Mouse (Mus musculus): ENCODE results near the gene Mier2. TPM values are rescaled to one million over a fixed set of nuclear protein-coding genes. Genes with fewer than 3 reads are reported as not detected.

Mier2 gene
- polyA plus RNA-seq, 1 experiment from 2014 or later = 26.5 TPM

DNA sequence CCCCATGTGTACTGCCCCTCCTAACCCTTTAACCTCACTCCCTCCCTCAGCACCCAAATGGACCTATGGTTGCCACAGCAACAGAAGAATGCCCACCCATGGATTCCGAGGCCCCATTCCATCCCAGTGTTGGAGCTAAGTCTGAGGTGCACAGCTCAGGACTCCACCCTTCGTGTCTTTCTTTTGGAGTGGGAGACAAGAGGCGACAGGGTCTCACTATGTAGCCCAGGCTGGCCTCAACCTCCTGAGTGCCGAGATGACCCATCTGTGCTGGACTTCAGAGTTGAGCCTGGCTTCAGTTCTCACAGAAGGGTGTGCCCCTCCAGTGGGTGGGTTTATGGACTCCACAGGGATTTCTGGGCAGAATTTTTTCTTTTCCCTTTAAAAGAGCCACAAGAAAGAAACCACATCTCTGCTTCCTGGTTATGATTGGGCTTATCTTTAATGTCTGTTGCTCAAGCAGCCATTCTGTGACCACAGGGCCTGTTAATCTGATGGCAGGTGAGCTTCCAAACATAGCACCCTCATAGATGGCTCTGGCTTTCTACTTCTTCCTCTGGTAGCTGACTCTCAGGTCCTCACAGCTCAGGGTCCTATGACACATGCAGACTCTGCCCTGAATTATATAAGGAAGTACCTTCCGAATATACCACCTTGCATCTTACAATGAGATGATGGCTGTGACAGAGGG lies 32.2 kb upstream of the Mier2 start, which contains the start of gene Theg:
Gene Theg, minus strand, starts transcription at position 271 of the 691 bp plus-strand sequence.
- no peak for ATAC-seq (replicated peaks; ENCODE audit: insufficient number of reproducible peaks, low FRiP score, low TSS enrichment)
- H3K4me3 ChIP-seq (ENCODE audit: low read depth, low read length) = no peak within 1 kb of the TSS

GRCm38 (mm10) chr10:79586243-79586642 lies 31.2 kb upstream of the Mier2 start:
- Histone ChIP-seq H3K4me3 (ENCODE audit: low read depth, low read length) (no peak overlapping the region), H3K36me3 (ENCODE audit: control insufficient read depth, insufficient read depth, low read length) (no peaks in the 10 kb centered on the region), H3K4me1 (ENCODE audit: control insufficient read depth, insufficient read depth, low read length) (no peaks in the 10 kb centered on the region), H3K9ac (ENCODE audit: low read depth, low read length) (no peak overlapping the region), H3K27me3 (ENCODE audit: control insufficient read depth, insufficient read depth, low read length) (no peaks in the 10 kb centered on the region), H3K4me2 (no peak overlapping the region), H3K27ac (ENCODE audit: low read depth, low read length) (no peak overlapping the region), H3K9me3 (replicated peaks; ENCODE audit: control insufficient read depth, low read length) (no peaks in the 10 kb centered on the region)
- no peak for ATAC-seq (replicated peaks; ENCODE audit: insufficient number of reproducible peaks, low FRiP score, low TSS enrichment)
- 69% methylated on average over 8 of the region's 8 CpGs for WGBS (ENCODE audit: insufficient replicate concordance)

More for the DNA sequence above, 32.2 kb upstream of the Mier2 start, which contains the start of gene Theg:
- no peak within 1 kb of the TSS for H3K4me2 ChIP-seq
- WGBS (ENCODE audit: insufficient replicate concordance) = 73% methylated on average over 5 of the region's 5 CpGs
- H3K4me1 ChIP-seq (ENCODE audit: control insufficient read depth, insufficient read depth, low read length) = no peaks in the 10 kb centered on the region
- no peaks in the 10 kb centered on the region for H3K36me3 ChIP-seq (ENCODE audit: control insufficient read depth, insufficient read depth, low read length)
- no peak within 1 kb of the TSS for H3K27ac ChIP-seq (ENCODE audit: low read depth, low read length)
- no peaks in the 10 kb centered on the region for H3K27me3 ChIP-seq (ENCODE audit: control insufficient read depth, insufficient read depth, low read length)
- no peak within 1 kb of the TSS for H3K9ac ChIP-seq (ENCODE audit: low read depth, low read length)
- no peaks in the 10 kb centered on the region for H3K9me3 ChIP-seq (replicated peaks; ENCODE audit: control insufficient read depth, low read length)

GRCm38 (mm10) chr10:79585723-79586122 lies 30.7 kb upstream of the Mier2 start:
- ATAC-seq (replicated peaks; ENCODE audit: insufficient number of reproducible peaks, low FRiP score, low TSS enrichment) = no peak
- Histone ChIP-seq H3K27ac (ENCODE audit: low read depth, low read length) (no peak overlapping the region), H3K36me3 (ENCODE audit: control insufficient read depth, insufficient read depth, low read length) (no peaks in the 10 kb centered on the region), H3K4me1 (ENCODE audit: control insufficient read depth, insufficient read depth, low read length) (no peaks in the 10 kb centered on the region), H3K27me3 (ENCODE audit: control insufficient read depth, insufficient read depth, low read length) (no peaks in the 10 kb centered on the region), H3K4me3 (ENCODE audit: low read depth, low read length) (no peak overlapping the region), H3K9me3 (replicated peaks; ENCODE audit: control insufficient read depth, low read length) (no peaks in the 10 kb centered on the region), H3K9ac (ENCODE audit: low read depth, low read length) (no peak overlapping the region), H3K4me2 (no peak overlapping the region)
- WGBS (ENCODE audit: insufficient replicate concordance) = 84% methylated on average over 5 of the region's 5 CpGs

DNA sequence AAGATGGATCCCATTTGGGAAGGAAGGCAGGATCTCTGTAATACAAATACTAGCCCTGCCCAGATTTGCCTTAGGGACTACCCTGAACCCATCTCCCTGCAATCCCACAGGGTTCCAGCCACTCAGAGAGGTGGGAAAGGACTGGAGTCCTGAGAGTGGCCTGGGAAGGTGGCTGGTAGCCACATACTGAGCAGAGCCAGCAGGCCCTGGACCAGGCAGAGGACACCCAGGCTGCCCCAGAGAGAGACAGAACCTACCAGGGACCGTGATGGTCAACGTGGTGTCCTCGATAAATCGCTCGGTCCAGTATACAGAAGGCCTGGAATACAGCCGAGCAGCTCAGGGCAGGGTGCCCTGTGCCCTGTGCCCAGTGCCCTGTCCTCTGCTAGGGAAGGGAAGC lies 30.1 kb upstream of the Mier2 start:
- H3K9ac ChIP-seq (ENCODE audit: low read depth, low read length) = no peak overlapping the region
- no peak overlapping the region for H3K4me3 ChIP-seq (ENCODE audit: low read depth, low read length)
- H3K27me3 ChIP-seq (ENCODE audit: control insufficient read depth, insufficient read depth, low read length) = no peaks in the 10 kb centered on the region; the same call in 1 of the 2 replicates
- no peaks in the 10 kb centered on the region for H3K4me1 ChIP-seq (ENCODE audit: control insufficient read depth, insufficient read depth, low read length)
- no peaks in the 10 kb centered on the region for H3K36me3 ChIP-seq (ENCODE audit: control insufficient read depth, insufficient read depth, low read length)
- H3K4me2 ChIP-seq = no peak overlapping the region
- no peak overlapping the region for H3K27ac ChIP-seq (ENCODE audit: low read depth, low read length)
- no peaks in the 10 kb centered on the region for H3K9me3 ChIP-seq (replicated peaks; ENCODE audit: control insufficient read depth, low read length)
- no peak for ATAC-seq (replicated peaks; ENCODE audit: insufficient number of reproducible peaks, low FRiP score, low TSS enrichment)
- 79% methylated on average over 6 of the region's 6 CpGs for WGBS (ENCODE audit: insufficient replicate concordance)

DNA sequence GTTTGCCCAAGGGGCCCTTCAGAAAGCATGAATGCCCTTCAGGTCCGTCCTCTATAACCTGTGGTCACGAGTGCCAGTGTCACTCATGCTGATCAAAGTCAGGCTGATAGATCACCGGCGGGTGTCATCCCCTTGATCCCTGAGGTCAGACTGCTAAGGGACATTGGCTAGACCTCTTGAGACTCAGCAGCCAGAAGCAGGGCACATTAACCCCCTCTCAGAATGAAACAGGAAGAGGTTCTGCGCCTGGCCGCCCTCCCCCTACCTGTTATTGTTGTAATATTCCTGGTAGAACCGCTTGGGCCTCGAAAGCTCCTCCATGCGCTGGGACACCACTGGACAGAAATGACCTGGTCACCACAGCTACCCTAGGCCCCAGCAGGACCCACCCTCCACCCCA lies 29.4 kb upstream of the Mier2 start:
- H3K27ac ChIP-seq (ENCODE audit: low read depth, low read length) = no peak overlapping the region

DNA sequence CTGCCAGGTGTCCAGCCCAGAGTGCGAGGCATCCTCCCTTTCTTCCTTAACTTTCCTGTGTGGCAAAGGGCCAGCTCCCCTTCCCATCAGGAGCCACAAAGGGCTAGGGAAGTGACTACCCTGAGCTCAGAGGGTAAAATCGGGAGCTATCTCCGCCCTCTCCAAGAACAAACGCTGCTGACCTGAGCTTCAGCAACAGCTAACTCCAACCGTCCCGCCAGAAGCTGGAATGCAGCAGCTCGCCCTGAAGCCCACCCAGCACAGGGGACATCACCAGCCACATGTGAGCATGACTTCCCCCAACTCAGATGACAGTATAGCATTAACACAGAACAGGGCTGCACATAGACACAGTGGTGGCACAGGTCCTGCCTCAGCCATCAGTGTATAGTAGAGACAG lies 29.0 kb upstream of the Mier2 start:
- Histone ChIP-seq H3K9ac (ENCODE audit: low read depth, low read length) (no peak overlapping the region), H3K4me1 (ENCODE audit: control insufficient read depth, insufficient read depth, low read length) (no peaks in the 10 kb centered on the region), H3K27me3 (ENCODE audit: control insufficient read depth, insufficient read depth, low read length) (peaks cover under 1% of the 10 kb centered on the region; the same call in 1 of the 2 replicates), H3K27ac (ENCODE audit: low read depth, low read length) (no peak overlapping the region), H3K36me3 (ENCODE audit: control insufficient read depth, insufficient read depth, low read length) (no peaks in the 10 kb centered on the region), H3K9me3 (replicated peaks; ENCODE audit: control insufficient read depth, low read length) (no peaks in the 10 kb centered on the region), H3K4me2 (no peak overlapping the region), H3K4me3 (ENCODE audit: low read depth, low read length) (no peak overlapping the region)
- ATAC-seq (replicated peaks; ENCODE audit: insufficient number of reproducible peaks, low FRiP score, low TSS enrichment) = no peak
- WGBS (ENCODE audit: insufficient replicate concordance) = 46% methylated on average over 7 of the region's 7 CpGs

More for the DNA sequence above, 29.4 kb upstream of the Mier2 start:
- no peaks in the 10 kb centered on the region for H3K36me3 ChIP-seq (ENCODE audit: control insufficient read depth, insufficient read depth, low read length)
- ATAC-seq (replicated peaks; ENCODE audit: insufficient number of reproducible peaks, low FRiP score, low TSS enrichment) = no peak
- no peak overlapping the region for H3K4me2 ChIP-seq
- H3K4me1 ChIP-seq (ENCODE audit: control insufficient read depth, insufficient read depth, low read length) = no peaks in the 10 kb centered on the region
- H3K4me3 ChIP-seq (ENCODE audit: low read depth, low read length) = no peak overlapping the region
- 70% methylated on average over 9 of the region's 9 CpGs for WGBS (ENCODE audit: insufficient replicate concordance)
- no peaks in the 10 kb centered on the region; the same call in 1 of the 2 replicates for H3K27me3 ChIP-seq (ENCODE audit: control insufficient read depth, insufficient read depth, low read length)
- no peak overlapping the region for H3K9ac ChIP-seq (ENCODE audit: low read depth, low read length)
- H3K9me3 ChIP-seq (replicated peaks; ENCODE audit: control insufficient read depth, low read length) = no peaks in the 10 kb centered on the region

DNA sequence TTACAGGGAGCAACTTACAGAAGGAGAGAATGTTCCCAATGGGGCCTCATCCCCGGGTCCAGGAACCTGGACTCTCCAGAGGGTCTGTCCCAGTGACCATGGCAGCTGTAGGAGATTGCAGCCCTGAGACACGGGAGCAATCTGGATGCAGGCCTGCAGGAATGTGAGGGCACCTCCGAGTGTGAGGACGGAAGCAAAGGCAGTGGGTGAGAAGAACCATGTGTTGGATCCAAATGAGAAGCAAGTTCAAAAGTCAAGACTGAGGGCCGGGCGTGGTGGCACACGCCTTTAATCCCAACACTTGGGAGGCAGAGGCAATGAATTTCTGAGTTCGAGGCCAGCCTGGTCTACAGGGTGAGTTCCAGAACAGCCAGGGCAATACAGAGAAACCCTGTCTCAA lies 26.5 kb upstream of the Mier2 start:
- Histone ChIP-seq H3K9me3 (replicated peaks; ENCODE audit: control insufficient read depth, low read length) (no peaks in the 10 kb centered on the region), H3K27ac (ENCODE audit: low read depth, low read length) (no peak overlapping the region), H3K9ac (ENCODE audit: low read depth, low read length) (no peak overlapping the region), H3K4me3 (ENCODE audit: low read depth, low read length) (no peak overlapping the region), H3K4me2 (no peak overlapping the region), H3K36me3 (ENCODE audit: control insufficient read depth, insufficient read depth, low read length) (no peaks in the 10 kb centered on the region), H3K27me3 (ENCODE audit: control insufficient read depth, insufficient read depth, low read length) (peaks cover 6% of the 10 kb centered on the region; the same call in 1 of the 2 replicates), H3K4me1 (ENCODE audit: control insufficient read depth, insufficient read depth, low read length) (no peaks in the 10 kb centered on the region)
- 80% methylated on average over 8 of the region's 8 CpGs for WGBS (ENCODE audit: insufficient replicate concordance)
- ATAC-seq (replicated peaks; ENCODE audit: insufficient number of reproducible peaks, low FRiP score, low TSS enrichment) = no peak

DNA sequence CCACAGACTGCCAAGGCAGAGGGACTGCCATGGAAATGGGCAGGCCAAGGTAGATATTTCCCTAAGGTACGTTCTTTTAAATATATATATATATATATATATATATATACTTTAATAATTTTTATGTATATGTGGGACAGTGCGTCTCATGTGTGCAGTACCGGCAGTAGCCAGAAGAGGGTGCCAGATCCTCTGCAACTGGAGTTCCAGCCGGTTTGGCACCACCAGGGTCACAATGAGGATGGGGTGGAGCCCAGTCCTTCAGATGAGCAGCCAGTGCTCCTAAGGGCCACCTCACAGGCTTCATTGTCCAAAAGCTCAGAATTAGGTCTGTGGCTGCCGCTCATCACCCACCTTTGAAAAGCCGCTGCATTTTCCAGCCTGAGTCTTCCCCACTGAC lies 25.8 kb upstream of the Mier2 start:
- Histone ChIP-seq H3K4me2 (no peak overlapping the region), H3K4me1 (ENCODE audit: control insufficient read depth, insufficient read depth, low read length) (no peaks in the 10 kb centered on the region), H3K9ac (ENCODE audit: low read depth, low read length) (no peak overlapping the region), H3K27me3 (ENCODE audit: control insufficient read depth, insufficient read depth, low read length) (peaks cover 6% of the 10 kb centered on the region; the same call in 1 of the 2 replicates), H3K9me3 (replicated peaks; ENCODE audit: control insufficient read depth, low read length) (no peaks in the 10 kb centered on the region), H3K27ac (ENCODE audit: low read depth, low read length) (no peak overlapping the region), H3K4me3 (ENCODE audit: low read depth, low read length) (no peak overlapping the region), H3K36me3 (ENCODE audit: control insufficient read depth, insufficient read depth, low read length) (no peaks in the 10 kb centered on the region)
- no peak for ATAC-seq (replicated peaks; ENCODE audit: insufficient number of reproducible peaks, low FRiP score, low TSS enrichment)
- 45% methylated on average over 6 of the region's 6 CpGs for WGBS (ENCODE audit: insufficient replicate concordance)

- Histone ChIP-seq H3K36me3 (ENCODE audit: control insufficient read depth, insufficient read depth, low read length) (no peaks in the 10 kb centered on the region), H3K27me3 (ENCODE audit: control insufficient read depth, insufficient read depth, low read length) (peaks cover 6% of the 10 kb centered on the region; the same call in 1 of the 2 replicates), H3K9ac (ENCODE audit: low read depth, low read length) (no peak overlapping the region), H3K27ac (ENCODE audit: low read depth, low read length) (no peak overlapping the region), H3K9me3 (replicated peaks; ENCODE audit: control insufficient read depth, low read length) (no peaks in the 10 kb centered on the region), H3K4me2 (no peak overlapping the region), H3K4me3 (ENCODE audit: low read depth, low read length) (no peak overlapping the region), H3K4me1 (ENCODE audit: control insufficient read depth, insufficient read depth, low read length) (no peaks in the 10 kb centered on the region)
- 60% methylated on average over 7 of the region's 7 CpGs for WGBS (ENCODE audit: insufficient replicate concordance)
- no peak for ATAC-seq (replicated peaks; ENCODE audit: insufficient number of reproducible peaks, low FRiP score, low TSS enrichment)
Measured at GRCm38 (mm10) chr10:79580356-79580755, 25.4 kb upstream of the Mier2 start.
